Mouse (Mus musculus) liver, adult 2 months (tissue): ENCODE data around the gene Nup210. TPM values are rescaled to one million over a fixed set of nuclear protein-coding genes. Genes with fewer than 3 reads are reported as not detected.

Experiments used
- DNase-seq: peaks from one replicate; pipeline ENCODE4 v3.0.0-alpha.2; 2011; ENCODE audit warnings: low read depth, low spot score; ENCODE audit errors: extremely low read depth
- H3K27ac ChIP-seq: fragments of 200-500 bp; replicated peaks from 2 replicates; pipeline ENCODE4 v1.5.1; 2012; ENCODE audit warnings: low read depth, mild to moderate bottlenecking, control low read depth, inconsistent platforms, low read length; ENCODE audit not compliant: insufficient read depth
- H3K27me3 ChIP-seq: fragments of 200-500 bp; 2 replicates; pipeline ENCODE4 v1.6.1; 2012; ENCODE audit warnings: mild to moderate bottlenecking, moderate library complexity, low read length, inconsistent platforms; ENCODE audit not compliant: control insufficient read depth, insufficient read depth
- H3K36me3 ChIP-seq: fragments of 200-500 bp; 2 replicates; pipeline ENCODE4 v1.6.1; 2012; ENCODE audit warnings: low read length, inconsistent platforms; ENCODE audit not compliant: control insufficient read depth, insufficient read depth
- H3K4me1 ChIP-seq: fragments of 200-500 bp; 2 replicates; pipeline ENCODE4 v1.6.1; 2011; ENCODE audit warnings: low read length; ENCODE audit not compliant: control insufficient read depth, insufficient read depth
- H3K4me3 ChIP-seq: fragments of 200-500 bp; 2 replicates; pipeline ENCODE4 v1.5.1; 2011; ENCODE audit warnings: low read depth, mild to moderate bottlenecking, control low read depth, low read length, moderate library complexity; ENCODE audit not compliant: insufficient read depth
- H3K79me2 ChIP-seq: fragments of 200-500 bp; 2 replicates; pipeline ENCODE4 v1.6.1; 2012; ENCODE audit warnings: inconsistent platforms, mild to moderate bottlenecking, low read length, moderate library complexity; ENCODE audit not compliant: control insufficient read depth, insufficient read depth
- H3K9ac ChIP-seq: fragments of 200-500 bp; 2 replicates; pipeline ENCODE4 v1.6.1; 2012; ENCODE audit warnings: low read depth, mild to moderate bottlenecking, control low read depth, inconsistent platforms, low read length
- CTCF ChIP-seq: fragments of 200-500 bp; IDR thresholded peaks from 2 replicates; pipeline ENCODE4 v1.5.1; 2011; ENCODE audit warnings: low read depth, low read length, control low read depth
- POLR2A ChIP-seq: fragments of 200-500 bp; IDR thresholded peaks from 2 replicates; pipeline ENCODE4 v1.6.1; 2011; ENCODE audit warnings: low read length, control low read depth; ENCODE audit not compliant: insufficient read depth; ENCODE audit errors: extremely low read depth
- WGBS: fragments of 180-500 bp; shearing (Covaris S2); methylation state at CpG from one replicate; pipeline ENCODE4 v1.1.7; 2018; 5-methylcytosine and 5-hydroxymethylcytosine counted together
- polyA plus RNA-seq: library from polyadenylated mRNA; depleted of rRNA; stranded (reverse); fragments of >200 nt; gene quantifications from 2 replicates; pipeline ENCODE4 v1.2.3, GENCODE M21; 2012
- total RNA-seq: library from RNA; depleted of rRNA; stranded (reverse); fragments of >200 nt; gene quantifications from 2 replicates; pipeline ENCODE4 v1.2.3, GENCODE M21; 2014

Gene Nup210
- total and polyA plus RNA-seq, 2 experiments = 13.8 to 14.9 TPM

DNA sequence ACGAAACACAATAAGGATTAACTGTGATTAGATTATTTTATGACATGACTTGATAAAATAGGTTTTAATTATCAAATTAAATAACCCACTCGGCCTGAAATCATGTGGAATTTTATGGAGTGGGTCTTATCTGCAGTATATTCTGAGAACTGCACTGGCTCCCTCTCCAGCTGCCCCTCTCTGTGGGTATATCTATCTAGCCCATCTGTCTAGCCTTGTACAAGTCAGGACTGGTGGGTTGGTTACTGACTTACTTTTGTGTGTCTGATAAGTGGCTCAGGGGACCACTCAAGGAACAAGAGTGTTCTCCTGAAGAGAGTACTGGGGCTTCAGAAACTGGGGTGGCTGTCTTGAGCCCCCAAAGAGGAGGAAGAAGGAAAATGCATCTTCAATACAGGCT, 109.4 kb downstream of the Nup210 start:
- Histone ChIP-seq H3K9ac (no peak overlapping the region), H3K27me3 (no peaks in the 10 kb centered on the region), H3K4me1 (no peaks in the 10 kb centered on the region), H3K36me3 (no peaks in the 10 kb centered on the region), H3K79me2 (no peaks in the 10 kb centered on the region), H3K27ac (no peak overlapping the region), H3K4me3 (no peak overlapping the region)
- WGBS = 53% methylated on average over 2 of the region's 2 CpGs
- no peak for DNase-seq
- TF ChIP-seq POLR2A = no peak
- TF ChIP-seq CTCF = no peak

DNA sequence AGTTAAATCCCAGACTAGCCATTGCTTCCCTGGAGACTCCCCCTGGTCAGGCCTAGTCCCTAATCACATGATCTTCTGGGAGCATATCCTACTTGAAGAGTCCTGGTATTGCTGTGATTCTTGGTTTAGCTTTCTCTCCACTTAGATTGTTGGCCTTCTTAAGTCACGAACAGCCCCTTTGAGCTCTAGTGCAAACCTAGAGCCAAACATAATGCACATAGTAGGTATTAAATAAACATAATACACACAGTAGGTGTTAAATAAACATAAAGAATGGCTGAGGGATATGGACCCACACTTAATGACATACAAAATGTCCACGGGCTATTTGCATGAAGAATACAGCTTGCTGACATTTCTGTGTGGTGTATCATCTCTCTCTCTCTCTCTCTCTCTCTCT, 112.5 kb downstream of the Nup210 start:
- H3K27ac ChIP-seq = no peak overlapping the region
- no peak overlapping the region for H3K4me3 ChIP-seq
- H3K36me3 ChIP-seq = no peaks in the 10 kb centered on the region
- TF ChIP-seq CTCF (no peak), POLR2A (no peak)
- no peak overlapping the region for H3K9ac ChIP-seq
- 94% methylated on average over 2 of the region's 2 CpGs for WGBS
- no peaks in the 10 kb centered on the region for H3K79me2 ChIP-seq
- DNase-seq = no peak
- no peaks in the 10 kb centered on the region for H3K27me3 ChIP-seq
- H3K4me1 ChIP-seq = no peaks in the 10 kb centered on the region

DNA sequence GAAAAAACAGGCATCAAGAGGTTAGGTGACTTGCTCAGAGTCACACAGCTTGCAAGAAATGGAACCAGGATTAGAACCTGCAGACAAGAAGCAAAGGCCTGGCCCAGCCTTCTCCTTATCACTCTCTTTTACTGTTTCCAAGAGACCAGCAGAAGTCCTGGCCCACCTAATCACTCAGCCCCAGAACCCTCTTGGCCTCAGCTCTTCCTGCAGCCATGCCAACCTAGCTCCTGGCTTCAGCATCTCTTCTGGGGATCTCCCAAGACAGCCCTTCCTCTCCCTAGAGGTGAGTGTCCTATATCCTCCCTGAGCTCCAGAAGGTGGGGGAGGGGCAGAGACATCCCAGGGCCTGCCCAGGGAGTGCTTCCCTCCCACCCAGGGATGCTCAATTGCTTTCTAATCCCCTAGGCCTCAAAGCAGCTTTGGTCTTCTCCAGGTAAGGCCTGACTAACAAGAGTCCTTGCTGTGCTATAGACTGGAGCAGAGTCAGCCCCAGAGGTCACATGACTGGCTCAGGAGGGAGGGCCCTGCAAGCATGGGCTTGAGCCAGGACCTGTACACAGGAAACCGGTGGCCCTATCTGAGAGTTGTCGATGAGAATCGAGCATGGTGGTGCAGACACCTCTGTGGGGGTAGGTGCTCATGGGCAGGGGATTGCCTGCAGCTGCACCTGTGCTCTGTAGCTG, 113.2 kb downstream of the Nup210 start:
- no peak overlapping the region for H3K9ac ChIP-seq
- H3K79me2 ChIP-seq = no peaks in the 10 kb centered on the region
- TF ChIP-seq CTCF = no peak
- TF ChIP-seq POLR2A = no peak
- no peaks in the 10 kb centered on the region for H3K4me1 ChIP-seq
- no peak overlapping the region for H3K4me3 ChIP-seq
- H3K27me3 ChIP-seq = no peaks in the 10 kb centered on the region
- DNase-seq = no peak
- 27% methylated on average over 3 of the region's 3 CpGs for WGBS
- H3K27ac ChIP-seq = no peak overlapping the region
- H3K36me3 ChIP-seq = no peaks in the 10 kb centered on the region

DNA sequence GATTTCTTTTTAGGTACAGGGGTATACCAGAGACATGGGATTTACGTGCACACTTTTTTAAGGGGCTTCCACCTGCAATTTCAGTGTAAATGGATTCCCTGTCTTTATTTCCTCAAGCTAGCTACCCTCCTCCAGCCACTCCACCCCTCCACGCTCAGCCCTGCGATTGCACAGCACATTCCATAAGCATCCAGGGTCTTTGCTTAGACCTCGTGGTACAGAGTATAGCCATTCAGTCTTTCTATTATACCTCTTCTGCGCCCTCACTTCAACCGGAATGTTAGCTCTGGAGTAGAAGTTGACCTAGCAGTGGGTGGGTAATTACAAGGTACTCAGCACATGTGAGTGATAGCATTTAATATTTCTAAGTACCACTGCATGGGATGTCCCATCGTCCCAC, 115.1 kb downstream of the Nup210 start:
- Histone ChIP-seq H3K9ac (no peak overlapping the region), H3K36me3 (no peaks in the 10 kb centered on the region), H3K4me1 (no peaks in the 10 kb centered on the region), H3K27ac (no peak overlapping the region), H3K79me2 (no peaks in the 10 kb centered on the region), H3K4me3 (no peak overlapping the region), H3K27me3 (no peaks in the 10 kb centered on the region)
- WGBS = 73% methylated on average over 7 of the region's 7 CpGs
- TF ChIP-seq POLR2A (no peak), CTCF (no peak)
- DNase-seq = no peak

DNA sequence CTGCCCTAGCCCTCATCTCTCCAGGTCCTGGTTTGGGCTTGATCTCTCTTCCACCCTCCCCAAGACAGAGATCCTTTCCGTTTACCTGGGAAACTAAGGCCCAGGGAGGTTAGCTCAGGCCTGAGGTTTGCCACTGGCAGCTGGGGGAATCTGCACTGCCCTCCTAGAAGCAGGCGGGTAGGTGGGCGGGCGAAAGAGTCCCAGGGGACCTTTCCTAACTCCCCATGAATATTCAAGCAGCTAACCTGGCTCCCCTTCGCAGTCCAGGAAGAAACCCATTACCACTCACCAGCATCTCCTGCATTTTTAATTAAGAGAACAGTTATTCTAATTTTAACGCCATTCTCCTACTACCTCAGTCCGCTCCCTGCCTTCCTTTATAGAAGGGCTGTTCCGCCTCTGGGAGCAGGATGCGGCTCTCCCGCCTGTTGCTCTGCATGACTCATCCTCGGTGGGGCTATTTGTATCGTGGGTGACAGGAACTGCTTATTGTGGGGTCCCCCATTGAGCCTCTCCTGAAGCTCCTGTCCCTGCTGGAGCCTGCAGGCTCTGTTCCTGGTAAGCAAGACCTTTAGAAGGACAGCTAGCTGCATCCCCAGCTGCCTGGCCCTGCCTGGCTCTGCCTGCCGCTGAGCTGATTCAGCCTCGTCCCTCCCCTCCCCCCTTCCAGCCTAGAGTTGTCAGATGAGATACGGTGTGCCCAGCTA, 115.7 kb downstream of the Nup210 start:
- no peak for DNase-seq
- Histone ChIP-seq H3K36me3 (no peaks in the 10 kb centered on the region), H3K9ac (no peak overlapping the region), H3K27ac (no peak overlapping the region), H3K27me3 (no peaks in the 10 kb centered on the region), H3K79me2 (no peaks in the 10 kb centered on the region), H3K4me3 (no peak overlapping the region), H3K4me1 (no peaks in the 10 kb centered on the region)
- TF ChIP-seq POLR2A = no peak
- TF ChIP-seq CTCF = no peak
- WGBS = 47% methylated on average over 15 of the region's 15 CpGs

DNA sequence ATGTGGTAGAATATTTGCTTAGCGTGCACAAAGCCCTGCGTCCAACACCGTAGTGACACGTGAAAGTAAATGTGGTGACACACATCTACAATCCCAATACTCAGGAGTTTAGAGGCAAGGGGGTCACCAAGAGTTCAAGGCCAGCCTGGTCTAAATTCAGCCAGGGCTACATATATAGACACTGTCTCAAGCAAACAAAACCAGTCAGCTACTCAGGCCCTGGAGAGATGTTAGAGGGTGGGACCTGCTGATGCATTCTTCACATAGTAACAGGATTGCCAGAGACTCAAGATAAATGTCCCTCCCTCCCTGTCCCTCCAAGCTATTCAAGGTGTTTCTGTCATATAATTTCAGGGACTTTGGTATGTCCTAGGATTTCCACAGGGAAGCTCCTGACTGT, 117.5 kb downstream of the Nup210 start:
- no peaks in the 10 kb centered on the region for H3K36me3 ChIP-seq
- no peaks in the 10 kb centered on the region for H3K4me1 ChIP-seq
- no peaks in the 10 kb centered on the region for H3K79me2 ChIP-seq
- TF ChIP-seq POLR2A (no peak), CTCF (no peak)
- 70% methylated on average over 4 of the region's 4 CpGs for WGBS
- no peaks in the 10 kb centered on the region for H3K27me3 ChIP-seq
- H3K4me3 ChIP-seq = no peak overlapping the region
- no peak for DNase-seq
- no peak overlapping the region for H3K9ac ChIP-seq
- H3K27ac ChIP-seq = no peak overlapping the region
